Mouse (Mus musculus) CH12.LX (cell line): Measurements from ENCODE around the gene Psd. TPM values are rescaled to one million over a fixed set of nuclear protein-coding genes. Genes with fewer than 3 reads are reported as not detected.

Experiments
- DNase-seq: peaks from one replicate; pipeline ENCODE4 v3.0.0-alpha.2; 2013; ENCODE audit errors: extremely low read depth
- H3K27ac ChIP-seq: 2 replicates; pipeline ENCODE4 v1.5.1; 2012; ENCODE audit warnings: low read depth, mild to moderate bottlenecking, control low read depth, moderate library complexity; ENCODE audit not compliant: insufficient read depth
- H3K27me3 ChIP-seq: replicated peaks from 2 replicates; pipeline ENCODE3; 2012; ENCODE audit warnings: inconsistent platforms
- H3K36me3 ChIP-seq, 2 experiments: replicated peaks in 1 of 2; 2 replicates each; pipeline versions ENCODE3 to v1.6.1; 2012; ENCODE audit warnings: inconsistent platforms in 1 of 2, low read length in 1 of 2, mild to moderate bottlenecking in 1 of 2, mixed read lengths in 1 of 2, moderate library complexity in 1 of 2; ENCODE audit not compliant: control insufficient read depth in 1 of 2, insufficient read depth in 1 of 2
- H3K4me1 ChIP-seq, 2 experiments: 2 replicates each; pipeline ENCODE4 v1.6.1; 2012; ENCODE audit warnings: inconsistent platforms in 1 of 2, moderate library complexity in 1 of 2; ENCODE audit not compliant: insufficient read depth in 2 of 2, control insufficient read depth in 1 of 2
- H3K4me2 ChIP-seq: 2 replicates; pipeline ENCODE4 v1.6.1; 2012; ENCODE audit warnings: low read depth, mild to moderate bottlenecking, control low read depth; ENCODE audit not compliant: poor library complexity, insufficient read depth, severe bottlenecking
- H3K4me3 ChIP-seq, 3 experiments: fragments of 150-350 bp in 1 of 3; sonication (generic) in 1 of 3; replicated peaks in 1 of 3; 2 replicates each; pipeline versions ENCODE3 to v1.5.1; 2011 to 2012; ENCODE audit warnings: low read depth in 2 of 3, low read length in 2 of 3, mild to moderate bottlenecking in 2 of 3, moderate library complexity in 2 of 3, control low read depth in 1 of 3, improper control_type of control experiment in 1 of 3, inconsistent platforms in 1 of 3, mixed read lengths in 1 of 3; ENCODE audit not compliant: poor library complexity in 1 of 3
- H3K79me2 ChIP-seq: replicated peaks from 2 replicates; pipeline ENCODE4 v1.6.1; 2012; ENCODE audit warnings: mild to moderate bottlenecking, moderate library complexity; ENCODE audit not compliant: control insufficient read depth, poor library complexity, insufficient read depth, severe bottlenecking; ENCODE audit errors: extremely low read depth
- H3K9ac ChIP-seq: 2 replicates; pipeline ENCODE4 v1.6.1; 2012; ENCODE audit warnings: low read depth, mild to moderate bottlenecking, control low read depth, moderate library complexity; ENCODE audit not compliant: insufficient read depth
- H3K9me3 ChIP-seq: replicated peaks from 2 replicates; pipeline ENCODE3; 2012; ENCODE audit warnings: low read length, inconsistent platforms, mixed read lengths
- BHLHE40 ChIP-seq: IDR thresholded peaks from 2 replicates; pipeline ENCODE4 v1.6.1; 2011; ENCODE audit warnings: mild to moderate bottlenecking, low read depth, low read length, improper control_type of control experiment
- CTCF ChIP-seq, 2 experiments: IDR thresholded peaks in 1 of 2; conservative IDR thresholded peaks in 1 of 2; 2 replicates each; pipeline ENCODE4 v1.5.1; 2011 to 2012; ENCODE audit warnings: low read depth in 2 of 2, low read length in 2 of 2, improper control_type of control experiment in 1 of 2, inconsistent platforms in 1 of 2, mild to moderate bottlenecking in 1 of 2, moderate library complexity in 1 of 2
- E2F4 ChIP-seq: IDR thresholded peaks from 2 replicates; pipeline ENCODE4 v1.6.1; 2011; ENCODE audit warnings: low read depth, low read length, improper control_type of control experiment; ENCODE audit not compliant: insufficient replicate concordance
- ELF1 ChIP-seq: IDR thresholded peaks from 2 replicates; pipeline ENCODE4 v1.6.1; 2014; ENCODE audit warnings: low read depth, mild to moderate bottlenecking, inconsistent platforms, low read length, improper control_type of control experiment
- HCFC1 ChIP-seq: IDR thresholded peaks from 2 replicates; pipeline ENCODE4 v1.6.1; 2012; ENCODE audit warnings: low read depth, mild to moderate bottlenecking, inconsistent platforms, low read length, improper control_type of control experiment
- IRF4 ChIP-seq: IDR thresholded peaks from 2 replicates; pipeline ENCODE4 v1.6.1; 2014; ENCODE audit warnings: low read depth, mild to moderate bottlenecking, inconsistent platforms, low read length, improper control_type of control experiment
- JUND ChIP-seq: conservative IDR thresholded peaks from 2 replicates; pipeline ENCODE4 v1.6.1; 2011; ENCODE audit warnings: low read depth, low read length, improper control_type of control experiment
- MAFK ChIP-seq: IDR thresholded peaks from 2 replicates; pipeline ENCODE4 v1.6.1; 2011; ENCODE audit warnings: low read length, improper control_type of control experiment; ENCODE audit not compliant: insufficient replicate concordance
- MAZ ChIP-seq: IDR thresholded peaks from 2 replicates; pipeline ENCODE4 v1.6.1; 2012; ENCODE audit warnings: low read depth, mild to moderate bottlenecking, inconsistent platforms, low read length, improper control_type of control experiment, moderate library complexity
- MEF2A ChIP-seq: IDR thresholded peaks from 2 replicates; pipeline ENCODE4 v1.6.1; 2014; ENCODE audit warnings: low read depth, mild to moderate bottlenecking, inconsistent platforms, low read length, improper control_type of control experiment, borderline replicate concordance
- NELFE ChIP-seq: IDR thresholded peaks from 2 replicates; pipeline ENCODE4 v1.6.1; 2011; ENCODE audit warnings: low read depth, low read length, improper control_type of control experiment
- NRF1 ChIP-seq: IDR thresholded peaks from 2 replicates; pipeline ENCODE4 v1.6.1; 2014; ENCODE audit warnings: low read depth, mild to moderate bottlenecking, inconsistent platforms, low read length, improper control_type of control experiment, moderate library complexity
- SIN3A ChIP-seq: IDR thresholded peaks from 2 replicates; pipeline ENCODE4 v1.6.1; 2012; ENCODE audit warnings: low read length, improper control_type of control experiment, inconsistent platforms
- ZNF384 ChIP-seq: IDR thresholded peaks from 2 replicates; pipeline ENCODE4 v1.6.1; 2012; ENCODE audit warnings: low read depth, low read length, improper control_type of control experiment, inconsistent platforms
- dilution Hi-C: fragments of 300-500 bp; cut with MboI; formaldehyde crosslinking; loops from 2 replicates; pipeline ENCODE4 v1.14.3; 2020; ENCODE audit warnings: low sequenced_read_pairs; ENCODE audit not compliant: extremely low pct_unique_long_range_greater_than_20kb, extremely low pct_ligation_motif_present
- in situ Hi-C: fragments of 300-500 bp; cut with MboI; formaldehyde crosslinking; loops from 3 replicates; pipeline ENCODE4 v1.14.3; 2019; ENCODE audit warnings: low sequenced_read_pairs, low pct_ligation_motif_present, low pct_unique_long_range_greater_than_20kb, mixed read lengths
- polyA plus RNA-seq: library from polyadenylated mRNA; unstranded; fragments of >175 nt; gene quantifications from 2 replicates; pipeline ENCODE4 v1.2.1, GENCODE M21; 2012; ENCODE audit warnings: low read depth; ENCODE audit not compliant: insufficient read length
- total RNA-seq, 2 experiments: library from RNA; depleted of rRNA; stranded (reverse); fragments of 300-350 nt in 1 of 2; fragments of >200 nt in 1 of 2; gene quantifications; 2 replicates each; pipeline ENCODE4 v1.2.3; 2012 to 2014

Gene Psd
- total and polyA plus RNA-seq, 3 experiments: 0.70 to 20.1 (median 2.2) TPM

DNA sequence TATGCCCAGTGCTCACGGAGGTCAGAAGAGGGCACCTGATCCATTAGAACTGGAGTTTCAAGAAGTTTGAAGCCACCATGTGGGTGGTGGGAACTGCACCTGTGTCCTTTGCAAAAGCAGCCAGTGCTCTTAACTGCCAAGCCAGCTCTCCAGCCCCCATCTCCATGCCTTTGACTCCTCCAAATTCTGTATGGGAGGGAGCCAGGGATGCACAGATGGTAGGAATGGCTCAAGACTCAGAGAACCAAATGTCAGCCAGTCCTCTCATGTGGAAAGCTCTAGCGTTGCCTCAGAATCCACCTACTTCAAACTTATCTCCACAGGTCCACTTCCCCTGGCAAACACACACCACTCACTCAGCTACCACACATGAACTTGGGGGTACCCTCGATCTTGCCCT lies 7.0 kb upstream of the Psd start:
- dilution Hi-C loops: no loop called here

GRCm38 (mm10) chr19:46332721-46333339 lies 5.9 kb upstream of the Psd start:
- H3K9ac ChIP-seq: no peak overlapping the region
- H3K9me3 ChIP-seq: no peaks in the 10 kb centered on the region
- no peaks in the 10 kb centered on the region for H3K27me3 ChIP-seq
- dilution Hi-C loops: no loop called here
- no peak for TF ChIP-seq MAZ
- no peak for TF ChIP-seq HCFC1
- TF ChIP-seq E2F4: no peak
- TF ChIP-seq NRF1: no peak
- TF ChIP-seq MAFK: no peak
- peaks cover 13 to 54% of the 10 kb centered on the region in 2 experiments for H3K4me1 ChIP-seq
- in situ Hi-C loops: no loop called here
- H3K4me3 ChIP-seq: no peak overlapping the region
- peaks cover 22 to 51% of the 10 kb centered on the region in 2 experiments for H3K36me3 ChIP-seq
- no peak for DNase-seq
- no peak overlapping the region for H3K4me2 ChIP-seq
- no peak overlapping the region for H3K27ac ChIP-seq
- 0 out of 2 replicates have a peak, but pooled peaks cover 2% of the 10 kb centered on the region for H3K79me2 ChIP-seq

More for the DNA sequence above, 7.0 kb upstream of the Psd start:
- Histone ChIP-seq H3K4me2 (no peak overlapping the region), H3K9me3 (no peaks in the 10 kb centered on the region), H3K36me3 (peaks cover 22 to 51% of the 10 kb centered on the region in 2 experiments), H3K4me1 (peaks cover 13 to 52% of the 10 kb centered on the region in 2 experiments), H3K4me3 (no peak overlapping the region), H3K27ac (no peak overlapping the region), H3K27me3 (no peaks in the 10 kb centered on the region)
- in situ Hi-C loops: no loop called here
- DNase-seq: no peak
- TF ChIP-seq NELFE (no peak), ZNF384 (no peak), JUND (no peak), CTCF (conservative IDR thresholded peaks at IDR 0.05 in 1 of 2, IDR thresholded peaks at IDR 0.05 in 1 of 2; ENCODE audit: low read depth in 2 of 2, low read length in 2 of 2) (no peak), ELF1 (no peak), MAZ (no peak), SIN3A (no peak), MEF2A (no peak), BHLHE40 (no peak), IRF4 (no peak)
- TF ChIP-seq, all 38 proteins: peak for 0
- no peak overlapping the region for H3K9ac ChIP-seq
- 0 out of 2 replicates have a peak, but pooled peaks cover 2% of the 10 kb centered on the region for H3K79me2 ChIP-seq
